Mouse (Mus musculus): ENCODE measurements at regions not wholly inside any gene's neighbourhood (a gene's known extent, or its start where the extent isn't known, plus 50 kb on each side); places are given as distances from the start of the nearest gene placed in this dataset.
"Not testable (repeated sequence)": the region's sequence is repeated elsewhere in the genome, so short reads cannot be mapped to it uniquely, and the experiment has no call there.

DNA sequence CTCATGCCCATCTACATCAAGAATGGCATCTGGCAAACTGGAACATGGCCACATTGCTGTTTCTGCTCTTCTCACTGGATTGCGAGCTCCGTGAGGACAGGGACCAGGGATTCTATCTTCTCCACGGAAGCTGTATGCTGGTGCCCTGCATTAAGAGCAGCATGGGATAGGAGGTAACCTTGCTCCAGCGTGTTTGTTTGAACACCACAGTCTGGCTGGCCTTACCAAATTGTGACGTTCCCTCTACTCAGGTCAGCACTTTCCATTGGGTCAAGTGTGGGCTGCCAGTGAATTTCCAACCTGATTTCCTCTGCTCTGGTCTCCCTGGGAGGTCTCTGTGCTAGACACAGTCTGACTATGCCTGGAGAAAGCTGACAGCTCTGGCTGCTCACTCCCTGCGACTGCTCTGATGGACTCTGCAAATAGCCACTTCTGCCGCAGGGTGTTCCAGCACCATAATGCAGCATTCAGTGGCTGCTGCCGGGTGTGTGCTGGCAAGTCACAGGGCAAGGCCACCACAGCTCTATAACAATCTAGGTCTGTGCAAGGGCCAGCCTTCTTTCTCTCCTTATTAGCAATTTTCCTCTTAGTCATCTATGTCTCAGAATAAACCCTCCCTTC lies 175.6 kb downstream of the Opa1 start:
- Histone ChIP-seq H3K9me3 (ENCODE audit: control insufficient read depth, low read depth, low read length) (no peaks in the 10 kb centered on the region), H3K27ac (ENCODE audit: low read length) (no peak overlapping the region), H3K4me1 (ENCODE audit: control insufficient read depth, insufficient read depth, low read length) (peaks cover 29% of the 10 kb centered on the region), H3K9ac (replicated peaks; ENCODE audit: low read depth, low read length) (no peak overlapping the region), H3K27me3 (ENCODE audit: control insufficient read depth, insufficient read depth, low read length) (no peaks in the 10 kb centered on the region), H3K4me3 (ENCODE audit: low read depth, low read length) (no peak overlapping the region), H3K36me3 (ENCODE audit: control insufficient read depth, insufficient read depth, low read length) (no peaks in the 10 kb centered on the region), H3K4me2 (replicated peaks; ENCODE audit: low read depth, low read length) (no peak overlapping the region)
- 41% methylated on average over 8 of the region's 8 CpGs for WGBS
- peak; percentile 60 for ATAC-seq (ENCODE audit: insufficient number of reproducible peaks, insufficient read depth, low FRiP score, low read depth)

DNA sequence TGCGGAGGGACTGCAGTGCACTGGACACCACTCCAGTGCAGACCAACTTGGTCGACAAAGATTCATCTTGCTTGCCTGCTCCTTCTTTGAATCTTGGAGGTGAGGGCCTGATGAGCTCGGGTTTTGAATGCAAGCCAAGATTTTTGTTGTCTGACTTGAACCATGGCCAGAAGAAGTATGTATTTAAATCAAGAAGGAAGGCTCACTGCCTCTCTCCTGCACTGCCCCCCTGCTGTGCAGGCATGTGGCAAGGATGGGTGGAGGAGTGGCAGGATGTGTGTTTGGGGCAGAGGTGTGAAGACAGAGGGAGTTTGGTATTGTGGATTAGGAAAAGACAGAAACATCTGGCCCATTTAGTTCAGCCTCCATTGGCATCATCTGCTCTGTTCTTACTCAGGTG lies 179.1 kb downstream of the Opa1 start:
- Histone ChIP-seq H3K9me3 (ENCODE audit: control insufficient read depth, low read depth, low read length) (no peaks in the 10 kb centered on the region), H3K4me3 (ENCODE audit: low read depth, low read length) (no peak overlapping the region), H3K9ac (replicated peaks; ENCODE audit: low read depth, low read length) (no peak overlapping the region), H3K4me2 (replicated peaks; ENCODE audit: low read depth, low read length) (no peak overlapping the region), H3K36me3 (ENCODE audit: control insufficient read depth, insufficient read depth, low read length) (no peaks in the 10 kb centered on the region), H3K4me1 (ENCODE audit: control insufficient read depth, insufficient read depth, low read length) (peaks cover 54% of the 10 kb centered on the region), H3K27me3 (ENCODE audit: control insufficient read depth, insufficient read depth, low read length) (no peaks in the 10 kb centered on the region), H3K27ac (ENCODE audit: low read length) (no peak overlapping the region)
- no peak for ATAC-seq (ENCODE audit: insufficient number of reproducible peaks, insufficient read depth, low FRiP score, low read depth)
- 43% methylated on average over 3 of the region's 3 CpGs for WGBS

DNA sequence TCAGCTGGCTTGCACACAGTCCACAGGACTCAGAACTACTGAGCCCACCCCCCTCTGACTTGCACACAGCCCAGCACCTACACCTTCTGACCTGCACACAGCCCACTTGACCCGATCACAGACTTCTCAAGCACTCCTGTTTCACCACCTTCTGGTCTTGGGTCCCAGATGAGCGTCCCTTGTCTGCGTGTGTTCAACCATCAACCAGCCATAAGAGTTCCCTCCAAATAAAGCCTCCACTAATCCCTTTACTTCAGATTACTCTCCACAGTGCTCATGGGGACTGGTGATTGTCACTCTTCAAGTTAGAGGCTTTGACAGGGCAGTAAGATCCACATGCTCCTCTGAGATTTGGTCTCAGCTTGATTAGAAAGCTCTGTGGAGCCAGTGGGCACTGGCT lies 180.3 kb downstream of the Opa1 start:
- Histone ChIP-seq H3K4me2 (replicated peaks; ENCODE audit: low read depth, low read length) (no peak overlapping the region), H3K36me3 (ENCODE audit: control insufficient read depth, insufficient read depth, low read length) (no peaks in the 10 kb centered on the region), H3K9ac (replicated peaks; ENCODE audit: low read depth, low read length) (no peak overlapping the region), H3K4me3 (ENCODE audit: low read depth, low read length) (no peak overlapping the region), H3K27ac (ENCODE audit: low read length) (no peak overlapping the region), H3K4me1 (ENCODE audit: control insufficient read depth, insufficient read depth, low read length) (peaks cover 51% of the 10 kb centered on the region), H3K27me3 (ENCODE audit: control insufficient read depth, insufficient read depth, low read length) (no peaks in the 10 kb centered on the region), H3K9me3 (ENCODE audit: control insufficient read depth, low read depth, low read length) (no peaks in the 10 kb centered on the region)
- WGBS = 78% methylated on average over 3 of the region's 3 CpGs
- no peak for ATAC-seq (ENCODE audit: insufficient number of reproducible peaks, insufficient read depth, low FRiP score, low read depth)

DNA sequence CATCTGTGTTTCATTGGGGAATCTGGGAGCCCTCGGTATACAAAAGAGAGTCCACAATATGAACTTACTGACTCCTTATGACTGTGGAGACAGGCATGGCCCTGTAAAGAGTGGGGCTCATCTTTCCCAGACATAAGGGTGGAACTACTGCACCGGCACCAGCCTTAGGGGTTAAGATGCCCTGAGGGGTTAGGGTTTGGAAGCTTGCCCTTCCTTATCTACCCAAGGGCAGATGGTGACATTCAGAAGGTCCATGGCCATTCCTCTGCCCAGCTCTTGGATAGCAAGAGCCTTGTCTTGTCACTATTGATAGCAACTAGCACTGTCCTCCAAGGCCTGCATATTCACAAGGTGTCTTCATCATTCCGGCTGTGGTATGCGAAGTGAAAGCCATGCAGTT lies 181.5 kb downstream of the Opa1 start:
- no peaks in the 10 kb centered on the region for H3K36me3 ChIP-seq (ENCODE audit: control insufficient read depth, insufficient read depth, low read length)
- H3K4me1 ChIP-seq (ENCODE audit: control insufficient read depth, insufficient read depth, low read length) = peaks cover 43% of the 10 kb centered on the region
- 90% methylated on average over 4 of the region's 4 CpGs for WGBS
- H3K9me3 ChIP-seq (ENCODE audit: control insufficient read depth, low read depth, low read length) = no peaks in the 10 kb centered on the region; the same call in 1 of the 2 replicates
- no peak overlapping the region for H3K4me2 ChIP-seq (replicated peaks; ENCODE audit: low read depth, low read length)
- ATAC-seq (ENCODE audit: insufficient number of reproducible peaks, insufficient read depth, low FRiP score, low read depth) = no peak
- peak overlapping the region; percentile 52; the same call in 1 of the 2 replicates for H3K27ac ChIP-seq (ENCODE audit: low read length)
- no peaks in the 10 kb centered on the region for H3K27me3 ChIP-seq (ENCODE audit: control insufficient read depth, insufficient read depth, low read length)
- H3K9ac ChIP-seq (replicated peaks; ENCODE audit: low read depth, low read length) = no peak overlapping the region
- no peak overlapping the region for H3K4me3 ChIP-seq (ENCODE audit: low read depth, low read length)

DNA sequence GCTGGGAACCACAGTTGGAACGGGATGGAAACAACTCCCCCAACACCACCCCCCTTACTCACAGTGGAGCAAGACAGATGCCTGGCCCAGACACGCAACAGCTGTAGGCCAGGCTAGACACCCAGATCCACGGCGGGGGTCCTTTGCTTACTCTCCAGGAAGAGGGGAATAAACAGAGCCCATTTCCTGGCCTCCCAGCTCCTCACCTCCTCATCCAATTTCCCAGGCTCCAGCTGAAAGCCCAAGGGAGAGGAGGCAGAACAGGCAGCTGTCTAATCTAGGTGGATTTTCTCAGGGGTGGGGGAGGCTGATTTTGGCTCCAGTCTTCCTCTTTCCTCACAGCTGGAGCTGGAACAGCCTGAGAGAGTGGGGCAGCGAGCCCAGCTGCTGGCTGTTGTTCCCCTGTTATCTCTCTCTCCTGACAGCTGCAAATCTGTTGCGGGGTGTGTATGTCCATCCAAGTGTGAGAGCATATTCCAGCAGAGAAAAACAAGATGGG lies 182.7 kb downstream of the Opa1 start:
- H3K4me1 ChIP-seq (ENCODE audit: control insufficient read depth, insufficient read depth, low read length) = peaks cover 43% of the 10 kb centered on the region
- H3K27me3 ChIP-seq (ENCODE audit: control insufficient read depth, insufficient read depth, low read length) = no peaks in the 10 kb centered on the region
- H3K9ac ChIP-seq (replicated peaks; ENCODE audit: low read depth, low read length) = no peak overlapping the region
- no peaks in the 10 kb centered on the region for H3K36me3 ChIP-seq (ENCODE audit: control insufficient read depth, insufficient read depth, low read length)
- peak; percentile 88 for ATAC-seq (ENCODE audit: insufficient number of reproducible peaks, insufficient read depth, low FRiP score, low read depth)
- H3K4me2 ChIP-seq (replicated peaks; ENCODE audit: low read depth, low read length) = no peak overlapping the region
- H3K4me3 ChIP-seq (ENCODE audit: low read depth, low read length) = no peak overlapping the region
- WGBS = 13% methylated on average over 6 of the region's 6 CpGs
- peak overlapping the region; percentile 52; the same call in 1 of the 2 replicates for H3K27ac ChIP-seq (ENCODE audit: low read length)
- H3K9me3 ChIP-seq (ENCODE audit: control insufficient read depth, low read depth, low read length) = no peaks in the 10 kb centered on the region; the same call in 1 of the 2 replicates

DNA sequence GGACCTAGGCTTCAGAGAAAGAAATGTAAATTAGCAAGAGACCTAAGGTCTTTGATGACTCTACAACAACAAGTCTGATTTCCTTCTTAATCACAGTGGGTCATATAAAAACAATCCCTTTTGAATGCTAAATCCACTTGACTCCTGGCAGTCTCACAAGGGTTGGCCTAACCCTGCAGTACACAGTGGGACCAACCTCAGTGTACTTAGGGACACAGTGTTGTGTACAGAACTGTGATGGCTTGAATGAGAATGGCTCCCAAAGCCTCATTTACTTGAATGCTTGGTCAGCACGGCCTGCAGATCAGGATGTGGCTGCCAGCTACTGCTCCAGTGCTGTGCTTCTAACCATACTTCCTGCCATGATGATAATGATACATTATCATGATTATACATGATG lies 185.2 kb downstream of the Opa1 start:
- Histone ChIP-seq H3K27ac (ENCODE audit: low read length) (no peak overlapping the region), H3K4me2 (replicated peaks; ENCODE audit: low read depth, low read length) (no peak overlapping the region), H3K4me1 (ENCODE audit: control insufficient read depth, insufficient read depth, low read length) (peaks cover 28% of the 10 kb centered on the region), H3K9ac (replicated peaks; ENCODE audit: low read depth, low read length) (no peak overlapping the region), H3K27me3 (ENCODE audit: control insufficient read depth, insufficient read depth, low read length) (no peaks in the 10 kb centered on the region), H3K9me3 (ENCODE audit: control insufficient read depth, low read depth, low read length) (no peaks in the 10 kb centered on the region; the same call in 1 of the 2 replicates), H3K4me3 (ENCODE audit: low read depth, low read length) (no peak overlapping the region), H3K36me3 (ENCODE audit: control insufficient read depth, insufficient read depth, low read length) (no peaks in the 10 kb centered on the region)
- ATAC-seq (ENCODE audit: insufficient number of reproducible peaks, insufficient read depth, low FRiP score, low read depth) = no peak
- 73% methylated on average over 1 of the region's 1 CpGs for WGBS

DNA sequence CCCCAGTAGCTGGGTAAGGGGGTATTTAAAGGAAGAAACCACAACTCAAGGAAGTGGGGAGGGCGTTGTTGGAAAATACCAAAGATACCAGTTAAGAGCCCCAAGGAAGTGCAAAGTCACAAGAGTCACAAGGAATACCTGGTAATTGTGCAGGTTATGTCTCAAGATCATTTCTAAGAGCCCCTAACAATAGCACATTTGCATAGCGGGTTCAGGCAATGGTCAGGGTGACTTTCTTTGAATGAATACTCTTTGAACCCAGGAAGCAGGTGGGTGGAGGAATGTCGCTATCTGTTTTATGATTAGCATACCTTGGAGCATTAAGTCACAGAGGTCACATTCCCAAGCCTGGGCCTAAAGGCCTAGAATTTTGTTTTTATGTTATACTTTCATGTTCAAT lies 186.7 kb downstream of the Opa1 start:
- peaks cover 22% of the 10 kb centered on the region for H3K4me1 ChIP-seq (ENCODE audit: control insufficient read depth, insufficient read depth, low read length)
- not testable (repeated sequence) for H3K36me3 ChIP-seq (ENCODE audit: control insufficient read depth, insufficient read depth, low read length); H3K9me3 ChIP-seq (ENCODE audit: control insufficient read depth, low read depth, low read length); H3K27me3 ChIP-seq (ENCODE audit: control insufficient read depth, insufficient read depth, low read length); H3K9ac ChIP-seq (replicated peaks; ENCODE audit: low read depth, low read length); H3K4me3 ChIP-seq (ENCODE audit: low read depth, low read length); H3K27ac ChIP-seq (ENCODE audit: low read length); H3K4me2 ChIP-seq (replicated peaks; ENCODE audit: low read depth, low read length); ATAC-seq (ENCODE audit: insufficient number of reproducible peaks, insufficient read depth, low FRiP score, low read depth)
- WGBS = 92% methylated on average over 2 of the region's 3 CpGs

DNA sequence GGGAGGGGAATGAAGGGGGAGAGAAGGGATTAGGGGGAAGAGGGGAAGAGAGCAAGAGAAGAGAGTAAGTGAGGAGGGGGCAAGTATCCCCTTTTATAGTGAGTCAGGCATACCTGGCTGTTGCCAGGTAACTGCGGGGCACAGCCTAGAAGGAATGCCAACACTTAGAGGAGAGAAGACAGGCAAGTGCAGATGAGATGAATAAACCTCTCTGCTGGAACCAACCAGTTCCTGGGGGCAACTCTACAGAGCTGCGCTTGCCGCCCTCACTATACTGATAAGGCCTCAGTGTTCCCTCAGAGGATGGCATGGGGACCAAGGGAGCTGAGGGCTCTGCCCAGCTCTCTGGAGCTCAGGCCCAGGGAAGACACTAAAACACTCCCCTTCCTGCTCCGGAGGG lies 192.2 kb downstream of the Opa1 start:
- no peak overlapping the region for H3K4me2 ChIP-seq (replicated peaks; ENCODE audit: low read depth, low read length)
- H3K27ac ChIP-seq (ENCODE audit: low read length) = no peak overlapping the region
- peaks cover 24% of the 10 kb centered on the region for H3K4me1 ChIP-seq (ENCODE audit: control insufficient read depth, insufficient read depth, low read length)
- 42% methylated on average over 4 of the region's 4 CpGs for WGBS
- no peak for ATAC-seq (ENCODE audit: insufficient number of reproducible peaks, insufficient read depth, low FRiP score, low read depth)
- H3K36me3 ChIP-seq (ENCODE audit: control insufficient read depth, insufficient read depth, low read length) = no peaks in the 10 kb centered on the region
- no peaks in the 10 kb centered on the region for H3K9me3 ChIP-seq (ENCODE audit: control insufficient read depth, low read depth, low read length)
- H3K9ac ChIP-seq (replicated peaks; ENCODE audit: low read depth, low read length) = no peak overlapping the region
- H3K4me3 ChIP-seq (ENCODE audit: low read depth, low read length) = no peak overlapping the region
- no peaks in the 10 kb centered on the region for H3K27me3 ChIP-seq (ENCODE audit: control insufficient read depth, insufficient read depth, low read length)

Measured in stomach, embryonic 14.5 days (tissue).